Mouse (Mus musculus) midbrain, embryonic 12.5 days (tissue): ENCODE measurements around the gene Bach1. TPM values are rescaled to one million over a fixed set of nuclear protein-coding genes. Genes with fewer than 3 reads are reported as not detected.
A peak's percentile ranks its signal among the peaks of the same experiment; 100 is the strongest.

ENCODE experiments used
- ATAC-seq: fragments of 200-750 bp; cut with Nextera tagmentation; 2 replicates; pipeline ENCODE4 v1.8.0; 2017; ENCODE audit warnings: low read depth, moderate TSS enrichment, moderate library complexity; ENCODE audit not compliant: low FRiP score
- H3K27ac ChIP-seq: fragments of 300-500 bp; sonication (generic); replicated peaks from 2 replicates; pipeline ENCODE4 v1.5.1; 2016; ENCODE audit warnings: mild to moderate bottlenecking
- H3K27me3 ChIP-seq: fragments of 300-500 bp; sonication (generic); 2 replicates; pipeline ENCODE4 v1.6.1; 2016; ENCODE audit warnings: mild to moderate bottlenecking
- H3K36me3 ChIP-seq: fragments of 300-500 bp; sonication (generic); 2 replicates; pipeline ENCODE4 v1.6.1; 2016
- H3K4me1 ChIP-seq: fragments of 300-500 bp; sonication (generic); 2 replicates; pipeline ENCODE4 v1.6.1; 2016
- H3K4me2 ChIP-seq: fragments of 300-500 bp; sonication (generic); replicated peaks from 2 replicates; pipeline ENCODE4 v1.6.1; 2016; ENCODE audit warnings: mild to moderate bottlenecking, moderate library complexity
- H3K4me3 ChIP-seq: fragments of 300-500 bp; sonication (generic); 2 replicates; pipeline ENCODE4 v1.5.1; 2016; ENCODE audit warnings: mild to moderate bottlenecking
- H3K9ac ChIP-seq: fragments of 300-500 bp; sonication (generic); replicated peaks from 2 replicates; pipeline ENCODE4 v1.6.1; 2016; ENCODE audit warnings: mild to moderate bottlenecking, moderate library complexity
- H3K9me3 ChIP-seq: fragments of 300-500 bp; sonication (generic); 2 replicates; pipeline ENCODE4 v1.6.1; 2016; ENCODE audit warnings: mild to moderate bottlenecking
- WGBS: fragments of 180-500 bp; shearing (Covaris S2); methylation state at CpG from one replicate; pipeline ENCODE4 v1.1.7; 2016; 5-methylcytosine and 5-hydroxymethylcytosine counted together
- polyA plus RNA-seq: library from polyadenylated mRNA; unstranded; fragments of >200 nt; fragmentation: Nextera tagmentation; extraction: Ambion mirVana; gene quantifications from 2 replicates; pipeline ENCODE4 v1.2.1, GENCODE M21; 2016

Gene Bach1
- polyA plus RNA-seq, 1 experiment from 2014 or later: 24.4 TPM

GRCm38 (mm10) chr16:87717046-87717660, 18.4 kb downstream of the Bach1 start:
- no peak overlapping the region for H3K4me2 ChIP-seq
- 69% methylated on average over 5 of the region's 5 CpGs for WGBS
- 0 out of 2 replicates have a peak, but pooled peaks cover 2% of the 10 kb centered on the region for H3K4me1 ChIP-seq
- no peaks in the 10 kb centered on the region for H3K9me3 ChIP-seq
- H3K27ac ChIP-seq: no peak overlapping the region
- no peak for ATAC-seq
- no peak overlapping the region for H3K9ac ChIP-seq
- H3K36me3 ChIP-seq: peaks cover 26% of the 10 kb centered on the region
- no peak overlapping the region for H3K4me3 ChIP-seq
- no peaks in the 10 kb centered on the region for H3K27me3 ChIP-seq

- Histone ChIP-seq H3K27ac (no peak overlapping the region), H3K9ac (no peak overlapping the region), H3K4me3 (no peak overlapping the region), H3K9me3 (no peaks in the 10 kb centered on the region), H3K27me3 (no peaks in the 10 kb centered on the region), H3K36me3 (peaks cover 41% of the 10 kb centered on the region), H3K4me1 (no peaks in the 10 kb centered on the region), H3K4me2 (no peak overlapping the region)
- 91% methylated on average over 11 of the region's 11 CpGs for WGBS
- no peak for ATAC-seq
Measured at GRCm38 (mm10) chr16:87719071-87719470, 20.3 kb downstream of the Bach1 start.

DNA sequence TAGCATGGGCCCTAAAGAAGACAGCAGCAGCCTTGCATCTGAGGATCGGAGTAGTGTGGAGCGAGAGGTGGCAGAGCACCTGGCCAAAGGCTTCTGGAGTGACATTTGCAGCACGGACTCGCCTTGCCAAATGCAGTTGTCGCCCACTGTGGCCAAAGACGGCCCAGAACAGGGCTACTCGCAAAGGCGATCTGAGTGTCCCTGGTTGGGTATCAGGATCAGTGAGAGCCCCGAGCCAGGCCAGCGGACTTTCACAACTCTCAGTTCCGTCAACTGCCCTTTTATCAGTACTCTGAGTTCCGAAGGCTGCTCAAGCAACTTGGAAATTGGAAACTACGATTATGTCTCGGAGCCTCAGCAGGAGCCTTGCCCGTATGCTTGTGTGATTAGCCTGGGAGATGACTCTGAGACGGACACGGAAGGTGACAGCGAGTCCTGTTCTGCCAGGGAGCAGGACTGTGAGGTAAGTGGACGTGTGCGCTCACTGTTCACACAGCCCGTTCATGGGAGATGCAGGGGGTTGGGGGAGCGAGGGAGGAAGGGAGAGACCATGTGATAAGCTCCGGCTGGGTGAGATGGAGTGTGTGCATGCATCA, 21.0 kb downstream of the Bach1 start:
- Histone ChIP-seq H3K27me3 (no peaks in the 10 kb centered on the region), H3K4me2 (no peak overlapping the region), H3K9me3 (no peaks in the 10 kb centered on the region), H3K4me1 (no peaks in the 10 kb centered on the region), H3K27ac (no peak overlapping the region), H3K4me3 (no peak overlapping the region), H3K9ac (no peak overlapping the region), H3K36me3 (peaks cover 44% of the 10 kb centered on the region)
- no peak for ATAC-seq
- WGBS: 91% methylated on average over 23 of the region's 23 CpGs

DNA sequence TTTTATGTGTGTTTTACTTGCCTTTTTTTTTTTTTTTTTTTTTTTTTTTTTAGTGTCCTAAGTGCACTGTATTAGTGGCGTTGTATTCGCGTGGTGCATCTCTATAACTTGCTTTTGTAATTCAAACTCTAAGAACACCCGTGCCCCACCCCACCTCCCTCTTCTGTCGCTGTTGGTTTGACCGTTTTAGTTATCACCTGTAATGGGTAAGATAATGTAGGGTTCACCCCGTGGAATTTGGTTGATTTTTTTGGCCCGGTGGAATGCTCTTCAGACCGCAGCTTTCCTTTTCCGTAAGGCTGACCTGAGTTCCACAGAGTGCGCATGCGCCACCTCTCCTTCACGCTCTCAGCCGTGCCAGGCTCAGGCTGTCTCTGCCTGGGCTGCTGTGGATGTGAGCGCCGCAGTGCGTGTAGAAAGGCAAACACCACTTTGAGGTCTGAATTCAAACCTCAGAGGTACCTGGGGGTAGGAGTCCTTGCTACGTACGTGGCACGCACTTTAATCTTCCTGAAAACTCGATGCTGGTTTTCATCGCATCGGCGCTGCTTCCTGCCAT, 22.2 kb downstream of the Bach1 start:
- no peaks in the 10 kb centered on the region for H3K4me1 ChIP-seq
- no peaks in the 10 kb centered on the region for H3K27me3 ChIP-seq
- no peaks in the 10 kb centered on the region for H3K9me3 ChIP-seq
- H3K4me3 ChIP-seq: no peak overlapping the region
- H3K4me2 ChIP-seq: no peak overlapping the region
- no peak overlapping the region for H3K9ac ChIP-seq
- H3K27ac ChIP-seq: no peak overlapping the region
- WGBS: 97% methylated on average over 24 of the region's 24 CpGs
- no peak for ATAC-seq
- peaks cover 50% of the 10 kb centered on the region for H3K36me3 ChIP-seq

DNA sequence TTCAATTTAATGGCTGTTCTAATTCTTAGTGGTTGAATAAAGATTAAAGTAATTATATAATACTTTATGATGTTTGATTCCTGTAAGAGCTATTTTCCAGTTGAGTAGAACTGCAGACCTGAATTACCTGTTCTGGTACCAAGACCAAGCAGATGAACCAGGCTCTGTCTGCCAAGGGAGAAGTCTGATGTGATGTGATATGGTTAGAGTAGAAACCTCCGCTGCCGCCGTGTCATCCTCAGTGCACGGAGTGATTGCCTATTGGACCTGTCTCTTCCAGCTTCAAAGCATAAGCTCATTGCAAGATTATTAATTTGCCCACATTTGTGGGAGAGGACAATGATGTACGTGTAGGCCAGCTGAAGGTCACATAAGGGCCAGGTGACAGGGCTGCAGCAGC, 24.1 kb downstream of the Bach1 start:
- H3K27me3 ChIP-seq: no peaks in the 10 kb centered on the region
- WGBS: 94% methylated on average over 5 of the region's 5 CpGs

GRCm38 (mm10) chr16:87723479-87723878, 24.7 kb downstream of the Bach1 start:
- Histone ChIP-seq H3K4me1 (no peaks in the 10 kb centered on the region), H3K27me3 (no peaks in the 10 kb centered on the region), H3K4me3 (no peak overlapping the region), H3K4me2 (no peak overlapping the region), H3K36me3 (peaks cover 57% of the 10 kb centered on the region), H3K27ac (no peak overlapping the region), H3K9me3 (no peaks in the 10 kb centered on the region), H3K9ac (no peak overlapping the region)
- ATAC-seq: no peak
- WGBS: 96% methylated on average over 15 of the region's 15 CpGs

More for the DNA sequence above, 24.1 kb downstream of the Bach1 start:
- H3K4me1 ChIP-seq: no peaks in the 10 kb centered on the region
- H3K27ac ChIP-seq: no peak overlapping the region
- no peak for ATAC-seq
- peaks cover 55% of the 10 kb centered on the region for H3K36me3 ChIP-seq
- H3K9ac ChIP-seq: no peak overlapping the region
- no peaks in the 10 kb centered on the region for H3K9me3 ChIP-seq
- no peak overlapping the region for H3K4me2 ChIP-seq
- no peak overlapping the region for H3K4me3 ChIP-seq

DNA sequence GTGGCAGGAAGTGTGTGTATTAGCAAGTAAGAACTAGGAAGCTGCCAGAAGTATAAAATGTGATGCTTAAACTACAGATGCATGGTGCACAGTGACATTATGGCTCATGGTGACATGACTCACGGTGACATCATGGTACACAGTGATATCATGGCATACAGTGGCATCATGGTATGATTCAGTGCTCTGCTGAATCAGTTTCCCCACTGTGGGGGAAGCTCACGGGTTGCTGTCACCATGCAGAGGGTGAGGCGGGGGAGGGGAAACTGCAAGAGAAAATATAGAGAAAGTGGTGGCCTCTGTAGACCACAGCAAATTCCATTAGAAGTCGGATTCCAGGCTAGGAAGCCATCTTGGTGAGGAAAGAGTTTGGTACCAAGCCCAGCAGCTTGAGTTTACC, 26.1 kb downstream of the Bach1 start:
- Histone ChIP-seq H3K9ac (no peak overlapping the region), H3K4me2 (no peak overlapping the region), H3K9me3 (no peaks in the 10 kb centered on the region), H3K36me3 (peaks cover 64% of the 10 kb centered on the region), H3K4me1 (no peaks in the 10 kb centered on the region), H3K4me3 (no peak overlapping the region), H3K27ac (no peak overlapping the region), H3K27me3 (no peaks in the 10 kb centered on the region)
- WGBS: 93% methylated on average over 4 of the region's 4 CpGs
- ATAC-seq: no peak

DNA sequence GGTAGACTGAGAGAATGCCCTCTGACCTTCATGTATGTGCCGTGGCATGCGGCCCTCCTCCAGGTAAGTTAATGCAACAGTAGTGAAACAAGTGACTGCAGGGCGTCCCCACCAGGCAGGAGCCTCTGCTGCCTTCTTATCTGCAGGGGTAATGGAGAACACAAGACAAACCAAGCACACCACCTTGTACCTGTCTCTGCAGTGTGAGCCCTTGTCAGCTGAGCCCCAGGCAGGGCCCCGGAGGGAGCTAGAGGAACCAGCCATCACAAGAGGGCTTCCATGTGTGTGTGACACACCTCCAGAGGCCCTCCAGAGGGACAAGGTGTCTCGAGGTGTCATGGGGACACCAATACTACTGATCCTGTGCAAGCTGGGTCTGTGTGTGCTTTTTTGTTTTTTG, 26.5 kb downstream of the Bach1 start:
- H3K9me3 ChIP-seq: no peaks in the 10 kb centered on the region
- H3K27me3 ChIP-seq: no peaks in the 10 kb centered on the region
- WGBS: 91% methylated on average over 5 of the region's 5 CpGs
- no peak overlapping the region for H3K9ac ChIP-seq
- H3K4me2 ChIP-seq: no peak overlapping the region
- no peak overlapping the region for H3K27ac ChIP-seq
- 0 out of 2 replicates have a peak, but pooled peaks have one; percentile 29 for ATAC-seq
- peaks cover 64% of the 10 kb centered on the region for H3K36me3 ChIP-seq
- H3K4me3 ChIP-seq: no peak overlapping the region
- H3K4me1 ChIP-seq: no peaks in the 10 kb centered on the region

GRCm38 (mm10) chr16:87725963-87726362, 27.2 kb downstream of the Bach1 start:
- H3K36me3 ChIP-seq: peaks cover 67% of the 10 kb centered on the region
- 95% methylated on average over 21 of the region's 21 CpGs for WGBS
- H3K4me3 ChIP-seq: no peak overlapping the region
- ATAC-seq: no peak
- no peaks in the 10 kb centered on the region for H3K4me1 ChIP-seq
- H3K4me2 ChIP-seq: no peak overlapping the region
- no peaks in the 10 kb centered on the region for H3K9me3 ChIP-seq
- H3K9ac ChIP-seq: no peak overlapping the region
- no peaks in the 10 kb centered on the region for H3K27me3 ChIP-seq
- H3K27ac ChIP-seq: no peak overlapping the region

DNA sequence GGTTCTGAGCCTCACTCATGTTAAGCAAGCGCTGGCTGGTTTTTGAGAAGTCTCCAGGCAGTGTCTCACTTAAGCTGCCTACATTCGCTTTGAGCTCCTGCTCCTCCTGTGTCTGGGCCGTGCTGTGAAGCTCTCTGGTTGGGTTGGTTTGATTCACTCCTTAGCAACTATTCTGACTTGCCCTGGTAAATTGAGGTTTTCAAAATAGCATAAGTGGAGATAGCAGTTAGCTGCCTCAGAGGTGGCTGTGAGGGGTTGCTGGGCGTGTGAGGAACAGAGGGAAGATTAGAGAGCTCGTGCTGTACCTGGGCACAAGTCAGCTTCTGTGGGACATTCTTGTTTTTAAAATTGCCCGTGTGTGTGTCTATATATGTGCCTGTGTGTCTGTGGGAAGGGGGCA, 27.6 kb downstream of the Bach1 start:
- no peaks in the 10 kb centered on the region for H3K4me1 ChIP-seq
- H3K4me2 ChIP-seq: no peak overlapping the region
- WGBS: 92% methylated on average over 6 of the region's 6 CpGs
- no peak overlapping the region for H3K4me3 ChIP-seq
- peaks cover 68% of the 10 kb centered on the region for H3K36me3 ChIP-seq
- no peaks in the 10 kb centered on the region for H3K27me3 ChIP-seq
- H3K27ac ChIP-seq: no peak overlapping the region
- H3K9me3 ChIP-seq: no peaks in the 10 kb centered on the region
- no peak for ATAC-seq
- no peak overlapping the region for H3K9ac ChIP-seq

- no peak overlapping the region for H3K27ac ChIP-seq
- H3K27me3 ChIP-seq: no peaks in the 10 kb centered on the region
- no peaks in the 10 kb centered on the region for H3K4me1 ChIP-seq
- peaks cover 64% of the 10 kb centered on the region for H3K36me3 ChIP-seq
- no peak overlapping the region for H3K9ac ChIP-seq
- no peak for ATAC-seq
- 86% methylated on average over 9 of the region's 9 CpGs for WGBS
- H3K4me2 ChIP-seq: no peak overlapping the region
- H3K4me3 ChIP-seq: no peak overlapping the region
- H3K9me3 ChIP-seq: no peaks in the 10 kb centered on the region
Measured at GRCm38 (mm10) chr16:87727250-87727649, 28.5 kb downstream of the Bach1 start.

GRCm38 (mm10) chr16:87727918-87728317, 29.2 kb downstream of the Bach1 start:
- H3K27me3 ChIP-seq: no peaks in the 10 kb centered on the region
- H3K27ac ChIP-seq: no peak overlapping the region
- H3K9ac ChIP-seq: no peak overlapping the region
- WGBS: 74% methylated on average over 14 of the region's 14 CpGs
- no peak for ATAC-seq
- peaks cover 60% of the 10 kb centered on the region for H3K36me3 ChIP-seq
- no peak overlapping the region for H3K4me3 ChIP-seq
- no peaks in the 10 kb centered on the region for H3K9me3 ChIP-seq
- H3K4me2 ChIP-seq: no peak overlapping the region
- no peaks in the 10 kb centered on the region for H3K4me1 ChIP-seq
